Mouse (Mus musculus): ENCODE measurements around the gene Xrcc6. TPM values are rescaled to one million over a fixed set of nuclear protein-coding genes. Genes with fewer than 3 reads are reported as not detected.

Gene Xrcc6
- 58.5 and 64.4 TPM in 2 replicates for polyA plus RNA-seq (2016; fragmentation: Nextera tagmentation; extraction: Ambion mirVana)

DNA sequence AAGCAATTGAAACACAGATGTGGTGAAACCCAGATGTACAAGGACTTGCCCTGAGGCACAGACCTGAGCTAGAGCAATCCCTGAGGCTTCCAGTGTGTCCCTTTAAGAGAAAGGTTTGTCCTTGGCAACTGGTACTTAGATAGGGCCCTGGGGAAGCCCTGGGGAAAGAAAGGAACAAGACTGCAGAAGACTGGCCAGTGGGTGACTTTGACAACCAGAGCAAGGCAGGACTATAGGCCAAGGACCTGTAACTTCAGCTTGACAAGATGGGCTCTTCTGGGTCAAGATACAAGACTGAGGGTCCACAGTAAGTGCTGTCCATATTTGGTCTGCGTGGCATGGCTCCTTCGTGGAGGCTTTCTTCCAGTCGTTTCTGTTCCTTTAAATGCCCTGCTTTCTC is at the start of gene Xrcc6:
Xrcc6 (plus strand) TSS at position 190 of the 400 bp plus-strand sequence.
- H3K9ac ChIP-seq, result no peak within 1 kb of the TSS
- no peak within 1 kb of the TSS for H3K4me3 ChIP-seq (replicated peaks)
- H3K36me3 ChIP-seq (replicated peaks), result no peaks in the 10 kb centered on the region
- no peaks in the 10 kb centered on the region for H3K27me3 ChIP-seq
- WGBS, result 81% methylated on average over 3 of the region's 3 CpGs
- no peak for ATAC-seq (ENCODE audit: low FRiP score)
- H3K9me3 ChIP-seq, result no peaks in the 10 kb centered on the region
- H3K4me1 ChIP-seq, result peaks cover 18% of the 10 kb centered on the region
- H3K27ac ChIP-seq, result no peak within 1 kb of the TSS
- no peak within 1 kb of the TSS for H3K4me2 ChIP-seq

- Histone ChIP-seq H3K27me3 (peaks cover 8% of the 10 kb centered on the region), H3K9me3 (no peaks in the 10 kb centered on the region), H3K9ac (0 out of 2 replicates have a peak overlapping the region, but pooled peaks have one; percentile 1), H3K4me3 (replicated peaks) (peak overlapping the region; percentile 51), H3K27ac (no peak overlapping the region), H3K36me3 (replicated peaks) (no peaks in the 10 kb centered on the region), H3K4me2 (peak overlapping the region; percentile 72), H3K4me1 (peaks cover 41% of the 10 kb centered on the region)
- ATAC-seq (ENCODE audit: low FRiP score), result peak; percentile 7; the same call in 1 of the 2 replicates
- 36% methylated on average over 2 of the region's 2 CpGs for WGBS
Measured at GRCm38 (mm10) chr15:81938246-81938645, 49.4 kb upstream of the Xrcc6 start.

DNA sequence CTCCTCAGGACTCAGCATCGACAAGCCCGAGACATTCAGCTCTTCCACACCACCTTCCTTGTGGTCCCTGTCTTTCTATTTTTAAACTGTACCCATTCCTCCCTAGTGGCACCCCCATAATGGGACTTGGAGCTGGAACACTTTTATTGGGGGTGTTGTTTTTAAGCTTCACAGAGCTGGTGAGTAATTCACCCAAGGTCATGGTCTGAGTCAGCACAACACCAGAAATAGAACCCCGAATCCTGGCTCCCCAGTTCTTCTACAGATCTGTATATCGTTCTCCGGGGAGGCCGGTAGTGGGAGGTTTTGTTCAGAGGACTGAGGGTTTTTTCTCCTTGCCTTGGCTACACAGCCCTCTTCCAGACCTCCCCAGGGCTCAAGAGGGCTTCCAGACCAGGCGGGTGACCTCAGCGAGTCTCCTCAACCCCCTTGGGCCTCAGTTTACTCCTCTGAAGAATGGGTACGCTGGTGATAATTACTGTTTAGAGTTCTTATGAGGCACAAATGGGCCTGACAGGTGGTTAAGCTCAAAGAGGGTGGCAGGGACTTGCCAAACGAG is 48.4 kb upstream of the Xrcc6 start:
- H3K27me3 ChIP-seq, result peaks cover 4% of the 10 kb centered on the region
- H3K9ac ChIP-seq, result no peak overlapping the region
- H3K4me1 ChIP-seq, result peaks cover 45% of the 10 kb centered on the region

GRCm38 (mm10) chr15:81939774-81940173 is 47.9 kb upstream of the Xrcc6 start:
- Histone ChIP-seq H3K27ac (no peak overlapping the region), H3K27me3 (peaks cover 3% of the 10 kb centered on the region; the same call in 1 of the 2 replicates), H3K4me2 (no peak overlapping the region), H3K9me3 (no peaks in the 10 kb centered on the region), H3K36me3 (replicated peaks) (no peaks in the 10 kb centered on the region), H3K9ac (no peak overlapping the region), H3K4me3 (replicated peaks) (no peak overlapping the region), H3K4me1 (peaks cover 45% of the 10 kb centered on the region)
- WGBS, result 92% methylated on average over 4 of the region's 4 CpGs
- no peak for ATAC-seq (ENCODE audit: low FRiP score)

More for the DNA sequence above, 48.4 kb upstream of the Xrcc6 start:
- Histone ChIP-seq H3K4me2 (no peak overlapping the region), H3K36me3 (replicated peaks) (no peaks in the 10 kb centered on the region), H3K27ac (no peak overlapping the region), H3K9me3 (no peaks in the 10 kb centered on the region), H3K4me3 (replicated peaks) (no peak overlapping the region)
- ATAC-seq (ENCODE audit: low FRiP score), result no peak
- WGBS, result 91% methylated on average over 10 of the region's 10 CpGs

DNA sequence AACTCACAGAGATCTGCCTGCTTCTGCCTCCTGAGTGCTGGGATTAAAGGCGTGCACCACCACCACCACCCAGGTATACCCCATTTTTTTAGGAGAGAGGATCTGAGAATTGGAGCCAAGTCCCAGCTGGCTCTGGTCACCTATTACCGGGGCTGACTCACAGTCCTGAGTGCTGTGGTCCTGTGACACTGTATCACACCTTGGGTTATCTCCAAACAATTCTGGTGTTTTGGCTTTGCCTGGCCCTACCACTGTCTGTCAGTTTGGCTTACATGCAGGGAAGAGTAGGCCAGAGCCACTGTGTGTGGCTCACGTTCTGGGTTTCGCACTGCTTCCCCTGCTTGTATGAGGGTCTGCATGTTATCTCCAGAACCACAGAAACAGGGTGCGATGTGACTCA is 47.4 kb upstream of the Xrcc6 start:
- Histone ChIP-seq H3K27ac (no peak overlapping the region), H3K9ac (no peak overlapping the region), H3K27me3 (peaks cover 3% of the 10 kb centered on the region; the same call in 1 of the 2 replicates), H3K4me3 (replicated peaks) (no peak overlapping the region), H3K36me3 (replicated peaks) (no peaks in the 10 kb centered on the region), H3K9me3 (no peaks in the 10 kb centered on the region), H3K4me2 (no peak overlapping the region), H3K4me1 (peaks cover 45% of the 10 kb centered on the region)
- 92% methylated on average over 5 of the region's 5 CpGs for WGBS
- ATAC-seq (ENCODE audit: low FRiP score), result no peak

DNA sequence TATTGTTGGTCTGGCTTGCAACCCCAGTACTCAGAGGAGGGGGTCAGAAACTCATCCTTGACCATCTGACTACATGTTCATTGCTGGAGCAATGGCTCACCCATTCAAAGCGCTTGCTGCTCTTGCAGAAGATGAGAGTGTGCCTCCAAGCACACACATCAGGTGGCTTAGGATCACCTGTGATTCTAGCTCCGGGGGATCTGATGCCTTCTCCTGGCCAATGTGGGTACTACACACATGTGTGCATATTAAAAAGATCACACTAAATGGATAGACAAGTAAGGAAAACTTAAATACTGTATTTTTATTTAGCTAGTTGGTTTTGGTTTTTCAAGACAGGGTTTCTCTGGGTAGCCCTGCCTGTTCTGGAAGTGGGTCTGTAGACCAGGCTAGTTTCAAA is 46.6 kb upstream of the Xrcc6 start:
- Histone ChIP-seq H3K36me3 (replicated peaks) (no peaks in the 10 kb centered on the region), H3K9ac (no peak overlapping the region), H3K4me1 (peaks cover 43% of the 10 kb centered on the region), H3K4me2 (no peak overlapping the region), H3K27ac (no peak overlapping the region), H3K4me3 (replicated peaks) (no peak overlapping the region), H3K27me3 (peaks cover 3% of the 10 kb centered on the region; the same call in 1 of the 2 replicates), H3K9me3 (no peaks in the 10 kb centered on the region)
- WGBS, result 93% methylated on average over 2 of the region's 2 CpGs
- ATAC-seq (ENCODE audit: low FRiP score), result no peak

DNA sequence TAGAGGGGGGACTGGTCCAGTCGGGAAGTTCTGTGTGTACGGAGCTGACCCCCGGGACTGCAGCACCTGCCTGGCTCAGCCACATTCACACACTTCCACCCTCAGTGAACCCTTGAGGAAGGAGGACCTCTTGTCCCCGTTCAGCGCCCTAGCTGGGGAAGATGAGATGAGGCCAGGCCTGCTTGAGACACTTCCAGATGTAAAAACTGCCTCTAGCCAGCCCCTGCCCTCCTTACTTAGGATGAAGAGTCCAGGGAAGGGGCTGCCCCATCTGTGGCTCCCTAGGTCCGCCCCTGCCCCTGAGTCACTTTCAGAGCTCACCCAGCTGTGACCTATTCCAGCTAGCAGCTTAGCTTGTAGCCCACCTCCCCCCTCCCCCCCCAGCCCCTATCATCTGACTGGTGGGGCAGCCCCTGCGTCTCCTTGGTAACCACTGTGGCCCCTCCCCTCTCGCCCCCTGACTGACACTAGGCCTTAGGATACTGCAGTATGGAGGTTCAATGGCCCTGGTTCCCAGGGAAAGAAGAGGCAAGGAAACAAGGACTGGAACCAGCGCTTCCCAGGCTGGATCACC is 44.4 kb upstream of the Xrcc6 start:
- ATAC-seq (ENCODE audit: low FRiP score), result peak; percentile 36; the same call in 1 of the 2 replicates
- 13% methylated on average over 9 of the region's 9 CpGs for WGBS
- Histone ChIP-seq H3K27ac (0 out of 2 replicates have a peak overlapping the region, but pooled peaks have one; percentile 14), H3K4me1 (peaks cover 21% of the 10 kb centered on the region), H3K36me3 (replicated peaks) (peaks cover 9% of the 10 kb centered on the region), H3K4me3 (replicated peaks) (no peak overlapping the region), H3K9ac (no peak overlapping the region; the same call in 1 of the 2 replicates), H3K9me3 (no peaks in the 10 kb centered on the region), H3K4me2 (peak overlapping the region; percentile 10; the same call in 1 of the 2 replicates), H3K27me3 (no peaks in the 10 kb centered on the region)

GRCm38 (mm10) chr15:81949076-81949475 is 38.6 kb upstream of the Xrcc6 start:
- Histone ChIP-seq H3K9ac (no peak overlapping the region), H3K27ac (no peak overlapping the region), H3K4me1 (no peaks in the 10 kb centered on the region), H3K4me2 (no peak overlapping the region), H3K4me3 (replicated peaks) (no peak overlapping the region), H3K36me3 (replicated peaks) (peaks cover 41% of the 10 kb centered on the region), H3K27me3 (no peaks in the 10 kb centered on the region), H3K9me3 (no peaks in the 10 kb centered on the region)
- WGBS, result 91% methylated on average over 10 of the region's 10 CpGs
- no peak for ATAC-seq (ENCODE audit: low FRiP score)

DNA sequence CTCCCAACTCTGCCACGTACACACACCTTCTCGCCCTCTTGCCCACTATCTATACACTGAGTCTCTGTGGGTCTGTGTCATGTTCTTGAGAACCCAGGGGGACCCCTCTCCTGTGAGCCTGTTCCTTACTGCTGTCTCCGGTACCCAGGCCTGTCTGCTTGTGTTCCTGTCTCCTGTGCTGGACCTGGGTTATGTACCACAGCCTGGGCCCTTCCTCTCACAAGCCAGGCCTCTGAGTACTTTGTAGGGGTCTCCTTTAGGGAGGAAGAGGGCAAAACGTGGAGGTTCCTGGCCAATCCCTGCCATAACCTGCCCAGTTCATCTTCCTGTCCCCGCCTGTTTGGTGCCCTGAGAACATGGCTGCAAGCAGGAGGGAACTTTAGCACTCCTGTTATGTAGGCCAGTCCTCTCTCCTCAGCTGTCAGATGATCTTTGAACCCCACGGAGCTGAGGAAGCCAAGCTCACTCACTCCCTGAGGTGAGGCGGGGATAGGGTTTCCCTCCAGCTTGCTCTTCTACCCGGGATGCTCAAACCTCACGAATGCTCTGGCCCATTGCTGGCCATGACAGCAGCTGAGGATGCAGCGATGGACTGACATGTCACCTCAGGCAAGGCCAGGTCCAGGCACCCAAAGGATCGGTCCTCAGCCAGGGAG is 38.0 kb upstream of the Xrcc6 start:
- no peak for ATAC-seq (ENCODE audit: low FRiP score)
- H3K27me3 ChIP-seq, result no peaks in the 10 kb centered on the region
- no peak overlapping the region for H3K9ac ChIP-seq
- no peak overlapping the region for H3K4me2 ChIP-seq
- 81% methylated on average over 11 of the region's 11 CpGs for WGBS
- H3K36me3 ChIP-seq (replicated peaks), result peaks cover 45% of the 10 kb centered on the region
- no peaks in the 10 kb centered on the region for H3K9me3 ChIP-seq
- no peak overlapping the region for H3K4me3 ChIP-seq (replicated peaks)
- no peak overlapping the region for H3K27ac ChIP-seq
- H3K4me1 ChIP-seq, result no peaks in the 10 kb centered on the region

GRCm38 (mm10) chr15:81950716-81951115 is 36.9 kb upstream of the Xrcc6 start:
- peaks cover 55% of the 10 kb centered on the region for H3K36me3 ChIP-seq (replicated peaks)
- WGBS, result 82% methylated on average over 5 of the region's 5 CpGs
- no peak overlapping the region for H3K9ac ChIP-seq
- H3K9me3 ChIP-seq, result no peaks in the 10 kb centered on the region
- H3K27ac ChIP-seq, result no peak overlapping the region
- no peaks in the 10 kb centered on the region for H3K27me3 ChIP-seq
- no peak for ATAC-seq (ENCODE audit: low FRiP score)
- H3K4me2 ChIP-seq, result no peak overlapping the region
- no peak overlapping the region for H3K4me3 ChIP-seq (replicated peaks)
- H3K4me1 ChIP-seq, result no peaks in the 10 kb centered on the region

GRCm38 (mm10) chr15:81951159-81951558 is 36.5 kb upstream of the Xrcc6 start:
- Histone ChIP-seq H3K36me3 (replicated peaks) (peaks cover 55% of the 10 kb centered on the region), H3K9me3 (no peaks in the 10 kb centered on the region), H3K4me1 (no peaks in the 10 kb centered on the region), H3K4me2 (no peak overlapping the region), H3K9ac (no peak overlapping the region), H3K4me3 (replicated peaks) (no peak overlapping the region), H3K27me3 (no peaks in the 10 kb centered on the region), H3K27ac (no peak overlapping the region)
- WGBS, result 91% methylated on average over 9 of the region's 9 CpGs
- ATAC-seq (ENCODE audit: low FRiP score), result no peak

DNA sequence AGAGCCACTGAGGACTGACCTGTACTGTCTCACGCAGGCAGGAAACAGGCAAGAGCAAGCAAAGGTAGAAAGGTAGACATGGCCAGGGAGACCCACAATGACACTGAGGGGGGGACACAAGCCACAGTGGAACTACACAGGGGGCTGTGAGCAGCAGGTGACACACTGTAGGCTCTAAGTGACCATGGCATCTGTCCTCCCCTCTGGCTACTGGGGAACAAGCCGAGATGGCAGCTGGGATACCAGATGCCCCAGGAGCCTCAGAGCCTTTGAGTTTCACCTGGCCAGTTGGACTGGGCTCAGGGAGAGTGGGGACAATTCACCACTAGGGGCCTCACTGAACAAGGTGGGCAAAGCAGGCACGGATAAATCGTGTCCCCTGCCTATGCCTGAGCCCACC is 35.3 kb upstream of the Xrcc6 start:
- Histone ChIP-seq H3K27me3 (no peaks in the 10 kb centered on the region), H3K9me3 (no peaks in the 10 kb centered on the region), H3K36me3 (replicated peaks) (peaks cover 47% of the 10 kb centered on the region), H3K9ac (no peak overlapping the region), H3K4me3 (replicated peaks) (no peak overlapping the region), H3K4me1 (no peaks in the 10 kb centered on the region), H3K4me2 (no peak overlapping the region), H3K27ac (no peak overlapping the region)
- no peak for ATAC-seq (ENCODE audit: low FRiP score)
- 88% methylated on average over 4 of the region's 4 CpGs for WGBS

Measured in forebrain, embryonic 12.5 days (tissue).